Mouse (Mus musculus): Measurements from ENCODE around the gene Gramd1b. TPM values are rescaled to one million over a fixed set of nuclear protein-coding genes. Genes with fewer than 3 reads are reported as not detected.

The Gramd1b gene
- polyA plus RNA-seq, 1 experiment from 2014 or later, result 4.0 TPM

DNA sequence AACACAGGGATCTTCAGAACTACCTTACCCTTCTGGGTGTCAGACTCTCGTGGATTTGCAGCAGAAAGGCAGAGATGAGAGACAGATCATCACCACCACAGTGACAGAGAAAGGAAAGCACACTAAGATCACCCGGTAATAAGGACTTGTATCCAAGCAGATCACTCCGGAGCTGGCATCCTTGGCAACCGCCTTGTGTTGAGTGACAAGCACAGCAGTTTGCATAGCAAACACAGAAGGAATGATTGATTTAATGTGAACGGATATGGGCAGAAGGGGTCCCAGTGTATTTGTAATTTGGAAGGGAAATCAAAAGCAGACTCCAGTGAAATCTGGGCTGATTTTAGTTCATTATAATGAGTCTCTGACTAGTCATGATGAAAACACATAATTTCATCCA is 97.9 kb downstream of the Gramd1b start:
- no peak overlapping the region for H3K4me3 ChIP-seq (replicated peaks)
- H3K4me2 ChIP-seq, result no peak overlapping the region
- H3K36me3 ChIP-seq, result no peaks in the 10 kb centered on the region
- WGBS, result 80% methylated on average over 5 of the region's 5 CpGs
- no peak overlapping the region for H3K27ac ChIP-seq
- H3K9me3 ChIP-seq, result no peaks in the 10 kb centered on the region
- no peak overlapping the region for H3K9ac ChIP-seq
- no peaks in the 10 kb centered on the region for H3K27me3 ChIP-seq (replicated peaks)
- no peak for ATAC-seq (ENCODE audit: insufficient read depth, low FRiP score, low read depth)
- no peaks in the 10 kb centered on the region for H3K4me1 ChIP-seq

DNA sequence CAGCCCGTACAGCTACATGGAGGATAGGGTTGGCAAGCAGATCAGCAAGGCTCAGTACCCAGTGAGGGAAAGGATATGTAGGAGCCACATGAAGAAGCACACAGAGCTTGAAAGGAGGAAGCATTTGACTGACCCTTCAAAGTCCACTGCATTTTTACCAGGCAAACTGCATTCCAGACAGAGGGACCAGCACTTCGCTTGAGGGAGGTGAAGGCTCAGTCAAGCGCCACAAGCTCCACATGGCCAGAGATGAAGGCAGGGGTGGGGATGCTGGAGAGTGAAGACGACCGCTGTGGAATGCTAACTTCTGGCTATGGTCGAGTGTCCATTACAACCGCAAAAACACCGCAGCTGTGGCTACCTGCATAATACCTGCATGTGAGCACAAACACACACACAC is 100.2 kb downstream of the Gramd1b start:
- H3K27ac ChIP-seq, result no peak overlapping the region
- no peaks in the 10 kb centered on the region for H3K27me3 ChIP-seq (replicated peaks)
- H3K4me1 ChIP-seq, result no peaks in the 10 kb centered on the region
- H3K4me3 ChIP-seq (replicated peaks), result no peak overlapping the region
- no peak for ATAC-seq (ENCODE audit: insufficient read depth, low FRiP score, low read depth)
- no peaks in the 10 kb centered on the region for H3K36me3 ChIP-seq
- no peak overlapping the region for H3K4me2 ChIP-seq
- H3K9ac ChIP-seq, result no peak overlapping the region
- WGBS, result 80% methylated on average over 8 of the region's 8 CpGs
- H3K9me3 ChIP-seq, result no peaks in the 10 kb centered on the region

DNA sequence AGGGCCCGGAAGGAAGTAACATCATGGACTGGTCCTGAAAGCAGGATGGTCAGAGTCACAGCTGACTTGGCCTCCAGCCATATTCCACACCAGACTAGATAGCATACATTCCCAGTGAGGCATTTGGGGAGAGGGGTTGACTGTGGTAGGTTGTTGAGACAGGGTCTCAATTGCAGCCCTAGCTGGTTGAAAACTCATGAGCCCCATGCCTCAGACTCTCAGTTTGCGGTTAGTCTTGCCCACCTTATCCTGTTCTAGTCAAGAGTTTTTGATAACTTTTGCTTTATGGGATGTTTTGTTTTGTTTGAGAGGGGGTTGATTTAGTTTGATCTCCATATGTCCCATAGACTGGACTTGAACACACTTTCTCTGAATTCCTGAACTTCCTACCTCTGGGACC is 103.5 kb downstream of the Gramd1b start:
- Histone ChIP-seq H3K36me3 (no peaks in the 10 kb centered on the region), H3K9ac (no peak overlapping the region), H3K4me3 (replicated peaks) (no peak overlapping the region), H3K9me3 (no peaks in the 10 kb centered on the region; the same call in 1 of the 2 replicates), H3K4me2 (no peak overlapping the region), H3K4me1 (no peaks in the 10 kb centered on the region), H3K27me3 (replicated peaks) (no peaks in the 10 kb centered on the region), H3K27ac (no peak overlapping the region)
- 95% methylated on average over 2 of the region's 2 CpGs for WGBS
- ATAC-seq (ENCODE audit: insufficient read depth, low FRiP score, low read depth), result no peak

DNA sequence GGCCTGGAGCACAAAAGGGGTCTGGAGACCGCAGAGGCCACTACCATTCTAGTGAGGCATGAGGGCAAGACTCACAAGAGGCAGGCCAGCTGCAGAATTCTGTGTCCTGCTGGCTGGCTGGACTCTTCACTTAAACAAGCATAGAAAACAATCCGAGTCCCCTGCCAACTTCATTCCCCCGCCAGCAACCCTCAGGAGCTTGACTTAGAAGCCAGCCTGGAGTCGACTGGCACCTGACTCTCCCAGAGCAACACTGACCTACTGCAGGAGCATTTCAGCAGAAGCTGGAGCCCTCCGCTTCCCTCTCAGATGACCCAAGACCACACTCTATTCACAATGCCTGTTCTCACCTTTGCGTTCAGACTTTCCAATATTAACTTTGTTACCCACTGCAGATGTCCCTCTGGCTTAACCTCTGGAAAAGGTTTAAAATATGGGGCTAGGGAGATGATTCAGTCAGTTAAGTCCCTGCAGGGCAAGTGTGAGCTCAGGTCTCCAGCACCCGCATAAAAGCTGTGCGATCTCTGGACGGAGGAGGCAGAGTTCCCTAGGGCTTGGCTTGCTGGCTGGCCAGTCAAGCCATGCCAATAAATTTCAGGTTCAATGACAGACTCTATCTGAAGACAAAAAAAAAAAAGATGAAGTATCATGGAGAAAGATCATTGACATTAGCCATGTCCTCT is 104.8 kb downstream of the Gramd1b start:
- ATAC-seq (ENCODE audit: insufficient read depth, low FRiP score, low read depth), result no peak

DNA sequence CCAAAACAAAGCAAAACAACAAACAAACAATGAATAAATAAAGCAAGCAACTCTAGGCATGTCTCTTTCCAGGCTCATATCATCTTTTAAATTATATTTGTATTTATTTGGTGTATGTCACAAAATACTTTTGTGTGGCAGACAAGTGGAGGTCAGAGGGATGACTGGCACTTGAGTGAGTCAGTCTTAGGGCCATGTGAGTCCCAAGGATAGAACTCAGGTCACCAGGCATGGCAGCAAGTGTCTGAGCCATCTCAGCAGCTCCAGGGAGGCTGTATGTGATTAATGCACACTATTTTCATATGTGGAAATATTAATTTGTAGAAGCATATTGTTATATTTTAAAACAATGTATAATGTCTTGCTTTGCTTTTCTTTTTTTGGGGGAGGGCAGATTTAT is 106.3 kb downstream of the Gramd1b start:
- Histone ChIP-seq H3K9me3 (no peaks in the 10 kb centered on the region; the same call in 1 of the 2 replicates), H3K27me3 (replicated peaks) (no peaks in the 10 kb centered on the region), H3K36me3 (no peaks in the 10 kb centered on the region), H3K4me3 (replicated peaks) (no peak overlapping the region), H3K4me2 (no peak overlapping the region), H3K4me1 (no peaks in the 10 kb centered on the region), H3K9ac (no peak overlapping the region), H3K27ac (no peak overlapping the region)
- no peak for ATAC-seq (ENCODE audit: insufficient read depth, low FRiP score, low read depth)

More for the DNA sequence above, 104.8 kb downstream of the Gramd1b start:
- Histone ChIP-seq H3K9me3 (no peaks in the 10 kb centered on the region; the same call in 1 of the 2 replicates), H3K36me3 (no peaks in the 10 kb centered on the region), H3K27me3 (replicated peaks) (no peaks in the 10 kb centered on the region), H3K4me1 (no peaks in the 10 kb centered on the region), H3K4me2 (no peak overlapping the region), H3K4me3 (replicated peaks) (no peak overlapping the region), H3K27ac (no peak overlapping the region), H3K9ac (no peak overlapping the region)
- 86% methylated on average over 9 of the region's 9 CpGs for WGBS

DNA sequence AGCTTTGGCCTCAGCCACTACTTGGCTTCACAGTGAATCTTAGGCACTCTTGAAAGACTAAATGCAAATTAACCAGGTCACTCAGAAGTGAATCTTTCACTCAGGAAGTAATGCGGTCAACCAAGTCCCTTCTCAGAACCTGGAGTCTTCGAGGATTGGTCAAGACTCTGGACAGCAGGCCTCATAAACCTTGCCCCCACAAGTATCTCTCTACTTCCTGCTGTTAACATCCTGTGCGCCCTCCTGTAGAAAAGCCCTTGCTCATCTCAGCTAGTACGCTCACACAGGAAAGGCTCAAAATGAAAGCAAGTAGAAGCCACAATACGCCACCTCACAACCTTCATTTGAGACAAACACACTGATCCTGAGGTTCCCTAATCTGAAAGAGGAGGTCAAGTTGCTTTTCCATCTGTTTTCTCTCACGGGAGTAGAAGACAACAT is 107.7 kb downstream of the Gramd1b start:
- Histone ChIP-seq H3K36me3 (no peaks in the 10 kb centered on the region), H3K27me3 (replicated peaks) (no peaks in the 10 kb centered on the region), H3K4me1 (no peaks in the 10 kb centered on the region), H3K27ac (no peak overlapping the region), H3K9me3 (no peaks in the 10 kb centered on the region; the same call in 1 of the 2 replicates), H3K4me3 (replicated peaks) (no peak overlapping the region), H3K4me2 (no peak overlapping the region), H3K9ac (no peak overlapping the region)
- no peak for ATAC-seq (ENCODE audit: insufficient read depth, low FRiP score, low read depth)
- WGBS, result 75% methylated on average over 6 of the region's 6 CpGs

DNA sequence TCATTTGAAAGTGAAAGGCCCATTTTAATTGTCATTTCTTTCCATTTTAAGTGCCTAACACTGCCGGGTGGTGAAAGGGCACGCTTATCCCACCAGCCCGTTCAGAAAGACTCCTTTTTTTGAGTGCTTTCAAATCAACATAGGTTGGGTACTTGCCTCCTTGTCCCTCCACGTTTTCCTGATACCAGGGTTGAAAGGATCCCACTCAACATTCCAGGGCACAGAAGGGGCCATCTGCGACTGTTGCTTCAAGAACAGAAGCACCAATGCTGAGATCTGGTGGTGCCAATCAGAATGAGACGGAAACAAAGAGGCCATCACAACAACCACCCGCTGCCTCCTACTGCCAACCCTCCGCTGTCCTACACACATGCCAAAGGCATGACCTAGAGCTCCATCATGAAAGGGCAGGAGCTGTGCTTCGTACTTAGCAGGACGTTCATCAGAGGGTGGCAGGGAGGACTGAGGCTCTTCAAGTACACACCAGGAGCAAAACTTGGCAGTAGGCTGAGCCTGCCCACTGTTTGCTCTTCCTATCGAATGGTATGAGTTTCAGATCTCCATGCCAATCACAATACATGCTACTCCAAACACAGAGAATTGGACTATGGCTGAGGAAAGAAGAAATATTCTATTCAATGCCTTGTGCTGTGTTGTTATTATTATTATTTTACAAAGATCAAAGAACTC is 108.7 kb downstream of the Gramd1b start:
- Histone ChIP-seq H3K4me3 (replicated peaks) (no peak overlapping the region), H3K4me2 (no peak overlapping the region), H3K9ac (no peak overlapping the region), H3K4me1 (no peaks in the 10 kb centered on the region), H3K27me3 (replicated peaks) (no peaks in the 10 kb centered on the region), H3K9me3 (no peaks in the 10 kb centered on the region; the same call in 1 of the 2 replicates), H3K27ac (no peak overlapping the region), H3K36me3 (no peaks in the 10 kb centered on the region)
- no peak for ATAC-seq (ENCODE audit: insufficient read depth, low FRiP score, low read depth)
- WGBS, result 85% methylated on average over 11 of the region's 11 CpGs

DNA sequence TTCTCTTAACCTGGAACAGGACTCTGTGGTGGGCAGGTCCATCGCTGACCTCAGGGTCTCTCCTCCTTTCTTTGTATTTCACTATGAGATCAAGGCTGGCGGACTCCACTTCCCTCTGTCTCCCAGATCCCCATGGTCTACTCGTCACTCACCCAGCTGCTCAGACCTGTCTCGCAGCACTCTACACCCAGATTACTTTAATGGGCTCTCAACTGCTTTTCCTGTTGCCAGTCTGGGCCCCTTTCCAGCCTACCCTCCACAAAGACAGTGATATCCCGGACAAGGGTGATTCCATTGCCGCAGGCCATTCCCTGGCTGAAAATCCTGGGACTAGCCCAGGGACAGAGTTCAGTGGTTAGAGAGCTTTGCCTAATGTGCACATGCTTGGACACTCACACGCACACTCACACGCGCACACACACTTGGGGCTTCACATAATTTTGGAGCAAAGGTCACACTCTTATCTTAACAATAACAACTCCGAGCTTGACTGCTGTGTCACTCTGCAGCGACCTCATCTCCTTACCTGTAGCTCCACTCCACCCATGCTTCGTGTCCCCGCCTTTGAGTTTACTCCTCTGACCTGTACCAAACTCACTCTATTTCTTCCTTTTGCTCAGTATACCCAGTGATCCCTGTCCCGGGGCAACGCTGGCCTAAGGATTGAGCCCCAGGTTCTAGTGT is 110.4 kb downstream of the Gramd1b start:
- ATAC-seq (ENCODE audit: insufficient read depth, low FRiP score, low read depth), result peak; percentile 31; the same call in 1 of the 2 replicates
- WGBS, result 75% methylated on average over 15 of the region's 15 CpGs
- H3K27ac ChIP-seq, result no peak overlapping the region
- no peaks in the 10 kb centered on the region for H3K36me3 ChIP-seq
- no peaks in the 10 kb centered on the region for H3K27me3 ChIP-seq (replicated peaks)
- H3K9ac ChIP-seq, result no peak overlapping the region
- no peaks in the 10 kb centered on the region; the same call in 1 of the 2 replicates for H3K9me3 ChIP-seq
- no peak overlapping the region for H3K4me2 ChIP-seq
- H3K4me1 ChIP-seq, result no peaks in the 10 kb centered on the region
- H3K4me3 ChIP-seq (replicated peaks), result no peak overlapping the region

DNA sequence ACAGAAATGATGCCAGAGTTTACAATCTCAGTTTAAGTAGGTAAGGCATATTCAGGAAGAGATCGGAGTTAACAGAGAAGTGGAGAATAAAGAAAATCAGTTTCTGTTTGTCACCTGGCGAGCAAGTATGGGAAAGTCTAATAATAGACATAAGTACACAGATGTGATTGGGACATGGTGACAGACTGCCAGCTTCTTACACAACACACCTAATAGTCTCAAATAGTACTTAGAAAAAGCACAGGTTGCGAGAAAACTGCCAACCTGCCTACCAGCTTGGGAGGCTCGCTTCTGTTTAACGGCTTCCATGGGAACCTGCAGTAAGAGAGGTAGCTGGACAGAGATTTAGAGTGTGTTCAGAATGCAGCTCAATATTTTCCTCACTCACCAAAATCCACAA is 112.4 kb downstream of the Gramd1b start:
- Histone ChIP-seq H3K27ac (no peak overlapping the region), H3K9ac (no peak overlapping the region), H3K9me3 (no peaks in the 10 kb centered on the region), H3K36me3 (no peaks in the 10 kb centered on the region), H3K4me1 (no peaks in the 10 kb centered on the region), H3K4me2 (no peak overlapping the region), H3K4me3 (replicated peaks) (no peak overlapping the region), H3K27me3 (replicated peaks) (no peaks in the 10 kb centered on the region)
- WGBS, result 88% methylated on average over 5 of the region's 5 CpGs
- ATAC-seq (ENCODE audit: insufficient read depth, low FRiP score, low read depth), result no peak

DNA sequence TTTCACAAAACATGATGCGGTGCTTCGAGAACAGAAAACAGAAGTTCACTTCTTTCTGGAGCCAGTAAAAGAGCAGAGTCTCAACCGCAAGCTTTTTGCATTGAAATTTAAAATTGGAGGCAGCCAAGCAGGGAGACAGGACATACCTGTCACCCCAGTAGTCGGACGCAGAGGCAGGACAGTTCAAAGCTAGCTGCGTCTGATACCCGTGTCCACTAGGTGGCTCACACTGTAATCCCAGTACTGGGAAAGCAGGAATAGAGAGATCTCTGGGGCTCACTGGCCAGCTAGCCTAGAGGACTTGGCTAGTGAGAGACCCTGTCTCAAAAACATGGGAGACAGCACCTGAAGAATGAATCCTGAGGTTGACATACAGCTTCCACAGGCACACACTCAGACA is 115.0 kb downstream of the Gramd1b start:
- Histone ChIP-seq H3K27ac (no peak overlapping the region), H3K9me3 (no peaks in the 10 kb centered on the region), H3K4me1 (no peaks in the 10 kb centered on the region), H3K9ac (no peak overlapping the region), H3K27me3 (replicated peaks) (no peaks in the 10 kb centered on the region), H3K4me3 (replicated peaks) (no peak overlapping the region), H3K4me2 (no peak overlapping the region), H3K36me3 (no peaks in the 10 kb centered on the region)
- WGBS, result 89% methylated on average over 7 of the region's 7 CpGs
- no peak for ATAC-seq (ENCODE audit: insufficient read depth, low FRiP score, low read depth)

DNA sequence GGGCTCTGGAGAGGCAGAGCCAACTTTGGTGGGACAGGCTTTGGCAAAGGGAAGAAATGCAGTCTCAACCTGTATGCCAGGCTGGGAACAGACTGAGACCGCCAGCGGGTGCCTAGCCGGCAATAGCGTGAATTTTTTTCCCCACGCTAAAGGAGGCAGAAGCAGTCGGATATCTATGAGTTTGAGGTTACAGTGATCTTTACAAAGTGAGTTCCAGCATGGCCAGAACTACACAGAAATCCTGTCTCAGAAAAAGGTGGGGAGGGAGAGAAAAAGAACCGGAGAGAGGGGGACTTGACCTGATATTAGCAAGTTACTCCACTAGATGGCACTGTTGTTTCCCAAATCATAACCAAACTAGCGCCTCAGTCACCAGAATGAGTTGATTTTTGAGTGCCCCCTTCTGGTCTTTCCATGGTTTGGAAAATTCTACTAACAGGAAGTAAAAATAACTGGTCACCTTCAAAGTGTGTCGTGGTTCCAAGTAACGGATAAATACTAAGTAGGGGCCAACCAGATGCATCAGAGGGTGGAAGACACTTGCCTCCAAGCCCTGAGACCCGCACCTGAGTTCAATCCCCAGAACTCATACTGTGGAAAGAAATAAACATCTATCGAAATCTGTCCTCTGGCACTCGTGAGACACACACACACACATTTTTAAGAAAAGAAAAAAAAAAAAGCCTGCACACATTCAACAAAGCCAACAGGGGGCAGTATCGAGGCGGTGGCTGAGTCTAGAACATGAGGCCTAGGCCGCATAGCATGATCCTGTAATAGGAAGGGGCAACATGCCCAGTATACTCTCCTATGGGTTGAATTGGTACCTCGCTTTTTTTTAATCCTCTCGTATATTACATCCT is 116.0 kb downstream of the Gramd1b start:
- Histone ChIP-seq H3K9me3 (no peaks in the 10 kb centered on the region), H3K36me3 (no peaks in the 10 kb centered on the region), H3K27ac (peak overlapping the region; percentile 53; the same call in 1 of the 2 replicates), H3K4me2 (peak overlapping the region; percentile 92), H3K4me1 (no peaks in the 10 kb centered on the region), H3K27me3 (replicated peaks) (no peaks in the 10 kb centered on the region), H3K9ac (peak overlapping the region; percentile 58), H3K4me3 (replicated peaks) (peak overlapping the region; percentile 64)
- peak; percentile 16; the same call in 1 of the 2 replicates for ATAC-seq (ENCODE audit: insufficient read depth, low FRiP score, low read depth)
- 32% methylated on average over 18 of the region's 18 CpGs for WGBS

All from stomach, embryonic 15.5 days (tissue).